8 mouse cellular contexts compared by ENCODE assay signal in genomic region chr1:57429786-57430483, GRCm38 (mm10). TPM values are rescaled to one million over a fixed set of nuclear protein-coding genes. Genes with fewer than 3 reads are reported as not detected.
A peak's percentile ranks its signal among the peaks of the same experiment; 100 is the strongest.
DNase-seq lines count a peak whose midpoint lies in the region; ATAC-seq lines count a peak whose summit lies in the region.

No protein-coding gene starts in this region.

- DNase-seq in heart, adult 11 months, result peak; percentile 95
- DNase-seq in heart, postnatal 36 days, result no peak
- DNase-seq in ZHBTc4 (ENCODE audit: low read depth, low spot score), result peak; percentile 44
- DNase-seq in neural tube, embryonic 10.5 days (ENCODE audit: extremely low spot score, low spot score), result peak; percentile 60
- no peak for DNase-seq in cerebellum, postnatal 36 days
- no peak for DNase-seq in cerebellum, adult 18-20 months

- H3K4me2 ChIP-seq in intestine, embryonic 16.5 days (ENCODE audit: low read depth, low read length), result peak overlapping the region; percentile 42; the same call in 1 of the 2 replicates

- H3K9ac ChIP-seq in intestine, embryonic 16.5 days (ENCODE audit: low read depth, low read length), result no peak overlapping the region

- H3K4me1 ChIP-seq in intestine, embryonic 16.5 days (ENCODE audit: control insufficient read depth, insufficient read depth, low read length), result peaks cover 9% of the 10 kb centered on the region

- 14% methylated on average over 12 of the region's 12 CpGs for WGBS in intestine, embryonic 16.5 days

- no peaks in the 10 kb centered on the region for H3K36me3 ChIP-seq in intestine, embryonic 16.5 days (ENCODE audit: control insufficient read depth, insufficient read depth, low read length)

- intact Hi-C loops in heart, postnatal 36 days (cut with DNase I), result loop anchor here (1.0 to 5.0 kb wide), 8 partner anchors 82 to 841 kb away; partner anchors contain the start of gene Spats2l

- ATAC-seq in granulocyte monocyte progenitor cell, adult 5-6 weeks (replicated peaks; ENCODE audit: poor library complexity, severe bottlenecking), result peak; percentile 70
- 0 out of 2 replicates have a peak, but pooled peaks have one; percentile 53 for ATAC-seq in intestine, embryonic 16.5 days

- no peaks in the 10 kb centered on the region for H3K9me3 ChIP-seq in intestine, embryonic 16.5 days (ENCODE audit: control insufficient read depth, low read length)

- H3K27ac ChIP-seq in intestine, embryonic 16.5 days (ENCODE audit: low read length), result no peak overlapping the region

- no peak overlapping the region for H3K4me3 ChIP-seq in intestine, embryonic 16.5 days (ENCODE audit: low read length)

- no peaks in the 10 kb centered on the region for H3K27me3 ChIP-seq in intestine, embryonic 16.5 days (replicated peaks; ENCODE audit: control insufficient read depth, insufficient read depth, low read length)

RNA-seq across cellular contexts. Expression of gene Tyw5, which starts 23.0 kb away (rescaled TPM):
- total RNA-seq in heart, postnatal 36 days (2021), result 1 to 10 TPM; 4.7 to 5.5 TPM
- 18.5 and 22.7 TPM in 2 replicates for total RNA-seq in granulocyte monocyte progenitor cell, adult 5-6 weeks (2014; fragmentation: Nextera tagmentation)
- 17.7 and 40.9 TPM in 2 replicates for total RNA-seq in granulocyte monocyte progenitor cell, adult 5-6 weeks (2017)
- 19.4 and 20.0 TPM in 2 replicates for polyA plus RNA-seq in intestine, embryonic 16.5 days (2015; fragmentation: Nextera tagmentation; extraction: Ambion mirVana)

RNA-seq across cellular contexts. Expression of gene Maip1, which starts 23.8 kb away (rescaled TPM):
- total RNA-seq in heart, postnatal 36 days (2021), result 10 to 100 TPM; 11.9 to 12.0 TPM
- 10.2 and 11.4 TPM in 2 replicates for total RNA-seq in granulocyte monocyte progenitor cell, adult 5-6 weeks (2014; fragmentation: Nextera tagmentation)
- 11.2 and 11.6 TPM in 2 replicates for total RNA-seq in granulocyte monocyte progenitor cell, adult 5-6 weeks (2017)
- polyA plus RNA-seq in intestine, embryonic 16.5 days (2015; fragmentation: Nextera tagmentation; extraction: Ambion mirVana), result 16.1 and 18.4 TPM in 2 replicates

RNA-seq across cellular contexts. Expression of gene 1700066M21Rik, which starts 52.5 kb away (rescaled TPM):
- 1 to 10 TPM; 2.5 to 2.6 TPM for total RNA-seq in heart, postnatal 36 days (2021)
- 7.5 and 8.4 TPM in 2 replicates for total RNA-seq in granulocyte monocyte progenitor cell, adult 5-6 weeks (2014; fragmentation: Nextera tagmentation)
- total RNA-seq in granulocyte monocyte progenitor cell, adult 5-6 weeks (2017), result 17.8 and 18.5 TPM in 2 replicates
- polyA plus RNA-seq in intestine, embryonic 16.5 days (2015; fragmentation: Nextera tagmentation; extraction: Ambion mirVana), result 10.9 and 11.5 TPM in 2 replicates

Comparison
In these comparisons a context has a peak if more than half of its experiments do, and no peak if none do; other contexts are left out.
1. DNase-seq: peak in heart, adult 11 months (single experiment), ZHBTc4 (single experiment) and neural tube, embryonic 10.5 days (single experiment); none in heart, postnatal 36 days (0 of 2), cerebellum, postnatal 36 days (0 of 2) and cerebellum, adult 18-20 months (0 of 2).